8 mouse cellular contexts compared by ENCODE assay signal in genomic region chr10:83630899-83631298, GRCm38 (mm10). TPM values are rescaled to one million over a fixed set of nuclear protein-coding genes. Genes with fewer than 3 reads are reported as not detected.
DNase-seq lines count a peak whose midpoint lies in the region; ATAC-seq and TF ChIP-seq lines count a peak whose summit lies in the region.

No protein-coding gene starts in this region.

- intact Hi-C loops in left cerebral cortex, postnatal 14 days (cut with DNase I): no loop called here

- no peak for TF ChIP-seq CTCF in cerebellum, adult 2 months (IDR thresholded peaks at IDR 0.05; ENCODE audit: borderline replicate concordance, insufficient read depth, low read depth, low read length)
- TF ChIP-seq CTCF in hindbrain, postnatal 0 days (IDR thresholded peaks at IDR 0.05; ENCODE audit: low read depth): no peak

- peak; percentile 50 for DNase-seq in adrenal gland, postnatal 14 days
- no peak for DNase-seq in adrenal gland, postnatal 4 days (ENCODE audit: low spot score in 2 of 2)
- DNase-seq in left cerebral cortex, postnatal 14 days (ENCODE audit: low spot score in 2 of 2): peak; percentile 35 to 50
- DNase-seq in left cerebral cortex, adult 11 months (ENCODE audit: low spot score): no peak
- peak; percentile 88 to 96 for DNase-seq in cerebellum, adult 2 months
- DNase-seq in hindbrain, postnatal 0 days (ENCODE audit: low spot score): peak; percentile 88
- DNase-seq in ovary, adult 18-20 months (ENCODE audit: low spot score): no peak
- no peak for DNase-seq in kidney, postnatal 36 days

- H3K4me2 ChIP-seq in hindbrain, postnatal 0 days (ENCODE audit: low read depth, low read length): no peak overlapping the region

- 2% methylated on average over 3 of the region's 3 CpGs for whole genome bisulfite sequencing in cerebellum, adult 2 months
- WGBS in hindbrain, postnatal 0 days: 20% methylated on average over 3 of the region's 3 CpGs

- H3K4me3 ChIP-seq in cerebellum, adult 2 months (replicated peaks; ENCODE audit: insufficient read depth, low read depth, low read length): no peak overlapping the region
- no peak overlapping the region for H3K4me3 ChIP-seq in hindbrain, postnatal 0 days (ENCODE audit: low read length)

- peak; percentile 21; the same call in 1 of the 2 replicates for TF ChIP-seq POLR2A in cerebellum, adult 2 months (IDR thresholded peaks at IDR 0.05; ENCODE audit: borderline replicate concordance, insufficient read depth, low read length)

- H3K27me3 ChIP-seq in cerebellum, adult 2 months (ENCODE audit: control insufficient read depth, insufficient read depth, low read length): no peaks in the 10 kb centered on the region
- no peaks in the 10 kb centered on the region for H3K27me3 ChIP-seq in hindbrain, postnatal 0 days (ENCODE audit: insufficient read depth, low read length)

- no peaks in the 10 kb centered on the region for H3K9me3 ChIP-seq in hindbrain, postnatal 0 days (ENCODE audit: low read length)

- peaks cover 66% of the 10 kb centered on the region for H3K4me1 ChIP-seq in cerebellum, adult 2 months (ENCODE audit: control insufficient read depth, insufficient read depth, low read length)
- H3K4me1 ChIP-seq in hindbrain, postnatal 0 days (ENCODE audit: insufficient read depth, low read length): 0 out of 2 replicates have a peak, but pooled peaks cover 3% of the 10 kb centered on the region

- no peak overlapping the region for H3K9ac ChIP-seq in hindbrain, postnatal 0 days (replicated peaks; ENCODE audit: low read length)

- peak overlapping the region; percentile 73 for H3K27ac ChIP-seq in cerebellum, adult 2 months (ENCODE audit: insufficient read depth, low read length)
- peak overlapping the region; percentile 71; the same call in 1 of the 2 replicates for H3K27ac ChIP-seq in hindbrain, postnatal 0 days

- peaks cover 5% of the 10 kb centered on the region; the same call in 1 of the 2 replicates for H3K36me3 ChIP-seq in hindbrain, postnatal 0 days (ENCODE audit: insufficient read depth, low read length)

- ATAC-seq in hindbrain, postnatal 0 days: peak; percentile 77

RNA-seq across cellular contexts. Expression of gene Appl2, which starts 17.6 kb away (rescaled TPM):
- total RNA-seq in adrenal gland, postnatal 14 days (2021): 63.5 and 81.7 TPM in 2 replicates
- total RNA-seq in adrenal gland, postnatal 4 days (2021): 100 to 1,000 TPM; 103 to 116 TPM
- total RNA-seq in left cerebral cortex, postnatal 14 days (2021): 10 to 100 TPM; 41.8 to 45.2 TPM
- polyA plus RNA-seq in cerebellum, adult 2 months (2012; rRNA removed): 307 and 318 TPM in 2 replicates
- 42.2 and 65.0 TPM in 2 replicates for total RNA-seq in hindbrain, postnatal 0 days (2014; rRNA removed)
- 45.2 and 48.6 TPM in 2 replicates for polyA plus RNA-seq in hindbrain, postnatal 0 days (2015; fragmentation: Nextera tagmentation; extraction: Ambion mirVana)

Comparison
In these comparisons a context has a peak if more than half of its experiments do, and no peak if none do; other contexts are left out.
1. DNase-seq: peak in adrenal gland, postnatal 14 days (single experiment), left cerebral cortex, postnatal 14 days (2 of 2), cerebellum, adult 2 months (2 of 2) and hindbrain, postnatal 0 days (single experiment); none in adrenal gland, postnatal 4 days (0 of 2), left cerebral cortex, adult 11 months (single experiment), ovary, adult 18-20 months (single experiment) and kidney, postnatal 36 days (0 of 2).